Mouse (Mus musculus): ENCODE data around the gene Zfp697.

DNA sequence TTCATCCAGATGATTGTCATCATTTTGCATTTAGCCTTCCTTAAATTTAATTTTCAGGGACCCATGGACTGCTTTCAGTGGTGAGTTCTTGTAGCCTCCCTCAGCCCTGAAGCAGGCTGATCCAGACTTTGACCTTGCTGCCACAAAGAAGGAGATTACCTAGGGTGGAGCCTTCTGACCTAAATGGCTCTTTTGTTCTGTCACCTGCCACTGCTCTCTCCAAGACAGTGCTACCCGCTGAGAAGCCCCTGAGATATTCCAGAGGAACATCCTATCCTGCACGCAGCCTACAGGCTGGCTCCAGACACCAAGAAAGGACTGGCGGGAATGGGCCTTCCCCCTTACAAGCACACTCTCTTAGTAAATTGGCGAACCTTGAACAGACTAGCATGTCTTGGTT is 352.1 kb downstream of the Zfp697 start:
- no peak for TF ChIP-seq CTCF (IDR thresholded peaks at IDR 0.05; ENCODE audit: extremely low read depth, insufficient read depth, low read length)
- no peak for TF ChIP-seq POLR2A (IDR thresholded peaks at IDR 0.05; ENCODE audit: extremely low read depth, insufficient read depth, low read length)
